Mouse (Mus musculus) ZHBTc4 (cell line): Measurements from ENCODE around the gene Trnt1.

ENCODE experiments used
- DNase-seq: peaks from one replicate; pipeline ENCODE4 v3.0.0-alpha.2; 2011; ENCODE audit warnings: low read depth, low spot score

Trnt1 gene

GRCm38 (mm10) chr6:106768640-106769289 lies at the start of gene Trnt1:
Gene Trnt1, plus strand, starts transcription at chr6:106769120.
- DNase-seq = peak; percentile 98

- DNase-seq = no peak
These were observed 43.3 kb upstream of the Trnt1 start for GRCm38 (mm10) chr6:106725642-106726041.

GRCm38 (mm10) chr6:106726078-106726477 lies 42.8 kb upstream of the Trnt1 start:
- no peak for DNase-seq

GRCm38 (mm10) chr6:106727703-106728102 lies 41.2 kb upstream of the Trnt1 start:
- DNase-seq = no peak

GRCm38 (mm10) chr6:106729682-106730314 lies 39.1 kb upstream of the Trnt1 start:
- DNase-seq = no peak

GRCm38 (mm10) chr6:106732563-106732962 lies 36.4 kb upstream of the Trnt1 start:
- no peak for DNase-seq

- no peak for DNase-seq
These were observed 30.7 kb upstream of the Trnt1 start for GRCm38 (mm10) chr6:106738229-106738628.

GRCm38 (mm10) chr6:106740244-106740825 lies 28.6 kb upstream of the Trnt1 start:
- DNase-seq = no peak

- no peak for DNase-seq
These were observed 25.2 kb upstream of the Trnt1 start for GRCm38 (mm10) chr6:106743556-106744233.

GRCm38 (mm10) chr6:106745673-106746394 lies 23.1 kb upstream of the Trnt1 start:
- DNase-seq = no peak

GRCm38 (mm10) chr6:106747251-106747650 lies 21.7 kb upstream of the Trnt1 start:
- DNase-seq = no peak

GRCm38 (mm10) chr6:106747804-106748203 lies 21.1 kb upstream of the Trnt1 start:
- no peak for DNase-seq

GRCm38 (mm10) chr6:106748887-106749388 lies 20.0 kb upstream of the Trnt1 start, which contains the start of gene Il5ra:
Gene Il5ra, minus strand, starts transcription at chr6:106749037.
- DNase-seq = no peak

- no peak for DNase-seq
These were observed 18.6 kb upstream of the Trnt1 start for GRCm38 (mm10) chr6:106750291-106750690.

- DNase-seq = no peak
These were observed 10.6 kb upstream of the Trnt1 start for GRCm38 (mm10) chr6:106758299-106758698.

- no peak for DNase-seq
These were observed 8.3 kb upstream of the Trnt1 start for GRCm38 (mm10) chr6:106760473-106761218.

- DNase-seq = no peak
These were observed 7.4 kb upstream of the Trnt1 start for GRCm38 (mm10) chr6:106761486-106761885.

GRCm38 (mm10) chr6:106765892-106766291 lies 3.0 kb upstream of the Trnt1 start:
- no peak for DNase-seq

- DNase-seq = no peak
These were observed 2.1 kb upstream of the Trnt1 start for GRCm38 (mm10) chr6:106766774-106767173.

- peak; percentile 30 for DNase-seq
These were observed 458 bp downstream of the Trnt1 start for GRCm38 (mm10) chr6:106769290-106769866.
